Mouse (Mus musculus): ENCODE measurements at regions not wholly inside any gene's neighbourhood (a gene's known extent, or its start where the extent isn't known, plus 50 kb on each side); places are given as distances from the start of the nearest gene placed in this dataset.

GRCm38 (mm10) chr7:59080109-59080508 lies 148.4 kb upstream of the Ube3a start:
- H3K27ac ChIP-seq = no peak overlapping the region
- no peaks in the 10 kb centered on the region for H3K4me1 ChIP-seq
- no peak overlapping the region for H3K4me2 ChIP-seq
- H3K9ac ChIP-seq = no peak overlapping the region
- WGBS = 48% methylated on average over 7 of the region's 7 CpGs
- peaks cover 3% of the 10 kb centered on the region; the same call in 1 of the 2 replicates for H3K9me3 ChIP-seq (replicated peaks)
- peak; percentile 77 for ATAC-seq
- no peak overlapping the region for H3K4me3 ChIP-seq
- no peaks in the 10 kb centered on the region for H3K36me3 ChIP-seq (ENCODE audit: poor library complexity, severe bottlenecking)
- H3K27me3 ChIP-seq = no peaks in the 10 kb centered on the region
